Mouse (Mus musculus): ENCODE measurements around the gene Raly.

GRCm38 (mm10) chr2:154786776-154787175 lies 4.1 kb upstream of the Raly start:
- no peak for TF ChIP-seq POLR2A (IDR thresholded peaks at IDR 0.05; ENCODE audit: low read depth, low read length)
- TF ChIP-seq CTCF (IDR thresholded peaks at IDR 0.05; ENCODE audit: extremely low read depth, insufficient read length, insufficient replicate concordance, low read depth, low read length), result no peak
